Mouse (Mus musculus) myocyte (in vitro differentiated cells): ENCODE data around the gene Slc11a2. TPM values are rescaled to one million over a fixed set of nuclear protein-coding genes. Genes with fewer than 3 reads are reported as not detected.

Experiments used
- H3K27me3 ChIP-seq: one replicate; pipeline ENCODE4 v1.6.1; 2011; ENCODE audit not compliant: control insufficient read depth, insufficient read depth, insufficient read length
- H3K36me3 ChIP-seq: one replicate; pipeline ENCODE4 v1.6.1; 2011; ENCODE audit not compliant: control insufficient read depth, insufficient read depth
- H3K4me2 ChIP-seq: one replicate; pipeline ENCODE4 v1.6.1; 2011; ENCODE audit warnings: low read depth, control low read depth
- H3K4me3 ChIP-seq: one replicate; pipeline ENCODE4 v1.5.1; 2011; ENCODE audit warnings: mild to moderate bottlenecking, control low read depth, moderate library complexity
- H3K79me2 ChIP-seq: one replicate; pipeline ENCODE4 v1.6.1; 2011; ENCODE audit not compliant: control insufficient read depth, insufficient read depth
- H3ac ChIP-seq: one replicate; pipeline ENCODE4 v1.6.1; 2011; ENCODE audit not compliant: control insufficient read depth, insufficient read length
- CEBPB ChIP-seq: IDR thresholded peaks from 2 replicates; pipeline ENCODE4 v1.6.1; 2011; ENCODE audit warnings: mild to moderate bottlenecking, moderate library complexity; ENCODE audit not compliant: poor library complexity, insufficient read depth, severe bottlenecking
- E2F4 ChIP-seq: IDR thresholded peaks from one replicate; pipeline ENCODE4 v1.6.1; 2011; ENCODE audit warnings: mild to moderate bottlenecking, control low read depth, moderate library complexity; ENCODE audit not compliant: insufficient read depth
- MAX ChIP-seq: IDR thresholded peaks from one replicate; pipeline ENCODE4 v1.6.1; 2011; ENCODE audit warnings: low read depth, mild to moderate bottlenecking, control low read depth
- MYOD1 ChIP-seq, 3 experiments: IDR thresholded peaks; one replicate each; pipeline ENCODE4 v1.6.1; 2011; ENCODE audit warnings: control low read depth in 2 of 3, low read depth in 2 of 3, mild to moderate bottlenecking in 2 of 3, moderate library complexity in 1 of 3; ENCODE audit not compliant: insufficient read length in 2 of 3, control insufficient read depth in 1 of 3
- MYOG ChIP-seq, 3 experiments: IDR thresholded peaks; one replicate each; pipeline ENCODE4 v1.6.1; 2011; ENCODE audit warnings: control low read depth in 2 of 3, low read depth in 2 of 3, mild to moderate bottlenecking in 2 of 3; ENCODE audit not compliant: insufficient read length in 2 of 3, control insufficient read depth in 1 of 3, insufficient read depth in 1 of 3
- POLR2A ChIP-seq: IDR thresholded peaks from one replicate; pipeline ENCODE4 v1.6.1; 2011; ENCODE audit warnings: low read depth, mild to moderate bottlenecking, control low read depth, moderate library complexity; ENCODE audit not compliant: insufficient read length
- POLR2AphosphoS2 ChIP-seq: IDR thresholded peaks from one replicate; pipeline ENCODE4 v1.6.1; 2011; ENCODE audit warnings: low read depth, control low read depth; ENCODE audit not compliant: insufficient read length
- REST ChIP-seq: IDR thresholded peaks from one replicate; pipeline ENCODE4 v1.6.1; 2011; ENCODE audit warnings: mild to moderate bottlenecking, control low read depth, moderate library complexity; ENCODE audit not compliant: insufficient read depth, insufficient read length
- SRF ChIP-seq: IDR thresholded peaks from one replicate; pipeline ENCODE4 v1.6.1; 2011; ENCODE audit warnings: low read depth; ENCODE audit not compliant: control insufficient read depth, insufficient read length
- TCF12 ChIP-seq: IDR thresholded peaks from one replicate; pipeline ENCODE4 v1.6.1; 2011; ENCODE audit warnings: mild to moderate bottlenecking, control low read depth; ENCODE audit not compliant: poor library complexity, insufficient read depth, severe bottlenecking
- TCF3 ChIP-seq: IDR thresholded peaks from one replicate; pipeline ENCODE4 v1.6.1; 2011; ENCODE audit warnings: low read depth, control low read depth; ENCODE audit not compliant: insufficient read length
- USF1 ChIP-seq: IDR thresholded peaks from one replicate; pipeline ENCODE4 v1.6.1; 2011; ENCODE audit warnings: low read depth, mild to moderate bottlenecking, control low read depth, moderate library complexity
- polyA plus RNA-seq: library from polyadenylated mRNA; unstranded; fragments of >200 nt; fragmentation: generic; extraction: Trizol; gene quantifications from one replicate; pipeline ENCODE4 v1.2.1, GENCODE M21; 2012; ENCODE audit warnings: missing spikeins

The Slc11a2 gene
- polyA plus RNA-seq, 1 experiment, result 48.2 TPM

- peaks cover 50% of the 10 kb centered on the region for H3K79me2 ChIP-seq
- peak overlapping the region; percentile 31 for H3K4me3 ChIP-seq
- peak in 1 of 3 experiments; percentile 65 for TF ChIP-seq MYOG (IDR thresholded peaks at IDR 0.05; ENCODE audit: control insufficient read depth in 1 of 3, insufficient read depth in 1 of 3, insufficient read length in 2 of 3, low read depth in 2 of 3)
- no peak for TF ChIP-seq POLR2AphosphoS2
- TF ChIP-seq MYOD1 (IDR thresholded peaks at IDR 0.05; ENCODE audit: control insufficient read depth in 1 of 3, insufficient read length in 2 of 3, low read depth in 2 of 3), result peak; percentile 28 to 80 (median 77)
- TF ChIP-seq POLR2A, result peak; percentile 29
- H3K36me3 ChIP-seq, result no peaks in the 10 kb centered on the region
- no peaks in the 10 kb centered on the region for H3K27me3 ChIP-seq
- H3K4me2 ChIP-seq, result peak overlapping the region; percentile 79
- H3ac ChIP-seq, result no peak overlapping the region
Observed at GRCm38 (mm10) chr15:100421059-100421757, 3.7 kb downstream of the Slc11a2 start.

- H3K27me3 ChIP-seq, result no peaks in the 10 kb centered on the region
- H3K36me3 ChIP-seq, result no peaks in the 10 kb centered on the region
- H3K4me2 ChIP-seq, result peak overlapping the region; percentile 79
- TF ChIP-seq MYOD1 (IDR thresholded peaks at IDR 0.05; ENCODE audit: control insufficient read depth in 1 of 3, insufficient read length in 2 of 3, low read depth in 2 of 3), result no peak
- no peak for TF ChIP-seq SRF
- TF ChIP-seq REST, result no peak
- no peak for TF ChIP-seq TCF12
- TF ChIP-seq MAX, result no peak
- no peak for TF ChIP-seq CEBPB
- TF ChIP-seq E2F4, result no peak
- peak overlapping the region; percentile 31 for H3K4me3 ChIP-seq
- H3K79me2 ChIP-seq, result peaks cover 59% of the 10 kb centered on the region
- no peak overlapping the region for H3ac ChIP-seq
Observed at GRCm38 (mm10) chr15:100419901-100420745, 4.7 kb downstream of the Slc11a2 start.

- Histone ChIP-seq H3ac (no peak overlapping the region), H3K27me3 (no peaks in the 10 kb centered on the region), H3K4me2 (peak overlapping the region; percentile 79), H3K79me2 (peaks cover 67% of the 10 kb centered on the region), H3K36me3 (no peaks in the 10 kb centered on the region), H3K4me3 (no peak overlapping the region)
- no peak for TF ChIP-seq TCF12
- TF ChIP-seq POLR2AphosphoS2, result no peak
- no peak for TF ChIP-seq CEBPB
- no peak for TF ChIP-seq MYOG (IDR thresholded peaks at IDR 0.05; ENCODE audit: control insufficient read depth in 1 of 3, insufficient read depth in 1 of 3, insufficient read length in 2 of 3, low read depth in 2 of 3)
- no peak for TF ChIP-seq TCF3
- TF ChIP-seq MYOD1 (IDR thresholded peaks at IDR 0.05; ENCODE audit: control insufficient read depth in 1 of 3, insufficient read length in 2 of 3, low read depth in 2 of 3), result no peak
- no peak for TF ChIP-seq POLR2A
- TF ChIP-seq E2F4, result no peak
- no peak for TF ChIP-seq REST
- TF ChIP-seq SRF, result no peak
- no peak for TF ChIP-seq USF1
- no peak for TF ChIP-seq MAX
Observed at GRCm38 (mm10) chr15:100419311-100419710, 5.6 kb downstream of the Slc11a2 start.

GRCm38 (mm10) chr15:100417854-100418450 is 6.9 kb downstream of the Slc11a2 start:
- Histone ChIP-seq H3K27me3 (no peaks in the 10 kb centered on the region), H3ac (no peak overlapping the region), H3K4me2 (no peak overlapping the region), H3K79me2 (peaks cover 73% of the 10 kb centered on the region), H3K36me3 (no peaks in the 10 kb centered on the region), H3K4me3 (no peak overlapping the region)
- no peak for TF ChIP-seq CEBPB
- TF ChIP-seq SRF, result no peak
- TF ChIP-seq REST, result no peak
- TF ChIP-seq POLR2A, result no peak
- TF ChIP-seq USF1, result no peak

- no peak for TF ChIP-seq POLR2A
- no peak for TF ChIP-seq E2F4
- TF ChIP-seq USF1, result no peak
- no peak for TF ChIP-seq TCF12
- no peak for TF ChIP-seq SRF
- TF ChIP-seq MYOG (IDR thresholded peaks at IDR 0.05; ENCODE audit: control insufficient read depth in 1 of 3, insufficient read depth in 1 of 3, insufficient read length in 2 of 3, low read depth in 2 of 3), result no peak
- TF ChIP-seq TCF3, result no peak
- TF ChIP-seq MYOD1 (IDR thresholded peaks at IDR 0.05; ENCODE audit: control insufficient read depth in 1 of 3, insufficient read length in 2 of 3, low read depth in 2 of 3), result no peak
- TF ChIP-seq POLR2AphosphoS2, result no peak
- no peak for TF ChIP-seq MAX
- H3K27me3 ChIP-seq, result no peaks in the 10 kb centered on the region
Observed at GRCm38 (mm10) chr15:100415684-100416083, 9.2 kb downstream of the Slc11a2 start.

More at GRCm38 (mm10) chr15:100415684-100416083, 9.2 kb downstream of the Slc11a2 start:
- Histone ChIP-seq H3K4me2 (no peak overlapping the region), H3ac (no peak overlapping the region), H3K4me3 (no peak overlapping the region), H3K79me2 (peaks cover 80% of the 10 kb centered on the region), H3K36me3 (no peaks in the 10 kb centered on the region)
